Mouse (Mus musculus): ENCODE measurements at regions not wholly inside any gene's neighbourhood (a gene's known extent, or its start where the extent isn't known, plus 50 kb on each side); places are given as distances from the start of the nearest gene placed in this dataset.
A peak's percentile ranks its signal among the peaks of the same experiment; 100 is the strongest.

GRCm38 (mm10) chr17:41830972-41831371 lies 484.8 kb upstream of the Ptchd4 start:
- peak; percentile 10 for DNase-seq (ENCODE audit: low read depth, low spot score)

Data from brain, adult 2 months (tissue).